Mouse (Mus musculus) megakaryocyte, adult 5-6 weeks (primary cell): ENCODE data around the gene Stoml3. TPM values are rescaled to one million over a fixed set of nuclear protein-coding genes. Genes with fewer than 3 reads are reported as not detected.

Experiments used
- total RNA-seq, 2 experiments: library from RNA; stranded (forward) in 1 of 2; stranded (reverse) in 1 of 2; fragments of 153-499, 151-499 nt in 1 of 2; fragments of 221-1000, 200-1000 nt in 1 of 2; gene quantifications; 2 replicates each; pipeline versions ENCODE4 v1.2.3 to v1.2.4; 2015 to 2017

Gene Stoml3
- total RNA-seq, 2 experiments from 2014 or later, result not detected

Other genes with a start within 250 kb of the Stoml3 start
- 8.5 and 8.7 TPM in 2 replicates for gene Nhlrc3, start 25.3 kb upstream of the Stoml3 start, total RNA-seq (2015)
- 13.4 and 14.1 TPM in 2 replicates for gene Nhlrc3, start 25.3 kb upstream of the Stoml3 start, total RNA-seq (2017)
- gene Proser1, start 25.0 kb upstream of the Stoml3 start, total RNA-seq (2015), result 20.8 and 23.8 TPM in 2 replicates
- 4.2 and 5.9 TPM in 2 replicates for gene Proser1, start 25.0 kb upstream of the Stoml3 start, total RNA-seq (2017)
- not detected in 2 replicates for gene Frem2, start 168.7 kb downstream of the Stoml3 start, total RNA-seq (2015)
- under 0.01 TPM in 1 of 2 replicates, not detected in the other for gene Frem2, start 168.7 kb downstream of the Stoml3 start, total RNA-seq (2017)